Mouse (Mus musculus) embryonic facial prominence, embryonic 15.5 days (tissue): ENCODE measurements at regions not wholly inside any gene's neighbourhood (a gene's known extent, or its start where the extent isn't known, plus 50 kb on each side); places are given as distances from the start of the nearest gene placed in this dataset.

Experiments
- ATAC-seq: fragments of 200-750 bp; cut with Nextera tagmentation; 2 replicates; pipeline ENCODE4 v1.8.0; 2017; ENCODE audit warnings: low read depth, moderate TSS enrichment; ENCODE audit not compliant: insufficient number of reproducible peaks, low FRiP score, low TSS enrichment
- H3K27ac ChIP-seq: fragments of 300-500 bp; sonication (generic); replicated peaks from 2 replicates; pipeline ENCODE4 v1.5.1; 2015; ENCODE audit warnings: mild to moderate bottlenecking, inconsistent platforms
- H3K27me3 ChIP-seq: fragments of 300-500 bp; sonication (generic); 2 replicates; pipeline ENCODE4 v1.6.1; 2015; ENCODE audit warnings: inconsistent platforms
- H3K36me3 ChIP-seq: fragments of 300-500 bp; sonication (generic); 2 replicates; pipeline ENCODE4 v1.6.1; 2015; ENCODE audit warnings: mild to moderate bottlenecking, inconsistent platforms
- H3K4me1 ChIP-seq: fragments of 300-500 bp; sonication (generic); 2 replicates; pipeline ENCODE4 v1.6.1; 2015; ENCODE audit warnings: inconsistent platforms
- H3K4me2 ChIP-seq: fragments of 300-500 bp; sonication (generic); replicated peaks from 2 replicates; pipeline ENCODE4 v1.6.1; 2015; ENCODE audit warnings: mild to moderate bottlenecking, inconsistent platforms
- H3K4me3 ChIP-seq: fragments of 300-500 bp; sonication (generic); replicated peaks from 2 replicates; pipeline ENCODE4 v1.5.1; 2015; ENCODE audit warnings: mild to moderate bottlenecking, inconsistent platforms
- H3K9ac ChIP-seq: fragments of 300-500 bp; sonication (generic); 2 replicates; pipeline ENCODE4 v1.6.1; 2015; ENCODE audit warnings: inconsistent platforms
- H3K9me3 ChIP-seq: fragments of 300-500 bp; sonication (generic); replicated peaks from 2 replicates; pipeline ENCODE4 v1.6.1; 2016; ENCODE audit warnings: inconsistent platforms
- WGBS: fragments of 180-500 bp; shearing (Covaris S2); methylation state at CpG from one replicate; pipeline ENCODE4 v1.1.7; 2015; 5-methylcytosine and 5-hydroxymethylcytosine counted together

DNA sequence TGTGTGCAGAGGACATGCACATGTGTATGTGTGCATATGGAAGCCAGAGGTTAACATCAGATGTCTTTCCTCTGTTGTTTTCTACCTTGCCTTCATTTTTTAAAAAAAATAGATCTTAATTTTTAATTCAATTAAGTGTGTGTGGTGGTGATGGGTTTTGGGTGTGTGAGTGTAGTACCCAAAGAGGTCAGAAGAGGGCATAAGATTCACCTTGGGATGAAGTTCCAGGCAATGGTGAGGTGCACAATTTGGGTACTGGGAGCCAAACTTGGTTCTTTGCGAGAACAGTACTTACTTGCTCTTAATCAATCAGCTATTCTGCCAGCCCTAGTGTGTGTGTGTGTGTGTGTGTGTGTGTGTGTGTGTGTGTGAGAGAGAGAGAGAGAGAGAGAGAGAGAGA, 106.9 kb upstream of the Gli2 start:
- no peaks in the 10 kb centered on the region for H3K9me3 ChIP-seq
- no peak overlapping the region for H3K4me2 ChIP-seq
- H3K4me1 ChIP-seq: no peaks in the 10 kb centered on the region
- H3K27ac ChIP-seq: no peak overlapping the region
- no peaks in the 10 kb centered on the region for H3K36me3 ChIP-seq
- no peaks in the 10 kb centered on the region for H3K27me3 ChIP-seq
- no peak for ATAC-seq
- WGBS: 69% methylated on average over 1 of the region's 1 CpGs
- H3K9ac ChIP-seq: no peak overlapping the region
- H3K4me3 ChIP-seq: no peak overlapping the region

DNA sequence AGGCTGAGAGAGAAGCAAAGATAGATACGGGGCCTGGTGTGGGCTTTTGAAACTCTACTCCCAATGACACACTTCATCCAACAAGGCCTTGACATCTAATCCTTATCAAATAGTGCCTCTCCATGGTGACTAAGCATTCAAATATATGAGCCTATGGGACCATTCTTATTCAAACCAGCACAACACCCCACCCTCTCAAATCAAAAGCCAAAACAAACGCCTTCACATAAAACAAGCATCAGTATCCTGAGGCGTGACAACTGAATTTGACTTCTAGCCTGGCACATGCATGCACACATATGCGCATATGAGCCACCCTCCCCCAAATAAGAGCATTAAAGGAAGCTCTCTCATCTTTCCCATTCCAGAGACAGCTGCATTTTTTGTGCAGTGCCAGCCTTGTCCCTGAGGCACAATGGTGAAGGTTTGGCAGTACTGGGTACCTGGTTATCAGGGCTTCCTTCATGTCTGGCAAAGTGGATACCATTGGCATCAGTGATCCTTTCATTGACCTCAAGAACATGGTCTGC, 103.8 kb upstream of the Gli2 start:
- ATAC-seq: no peak
- no peaks in the 10 kb centered on the region for H3K9me3 ChIP-seq
- H3K4me3 ChIP-seq: no peak overlapping the region
- H3K27me3 ChIP-seq: no peaks in the 10 kb centered on the region
- no peak overlapping the region for H3K9ac ChIP-seq
- no peak overlapping the region for H3K27ac ChIP-seq
- no peaks in the 10 kb centered on the region for H3K36me3 ChIP-seq
- 71% methylated on average over 4 of the region's 4 CpGs for WGBS
- H3K4me1 ChIP-seq: no peaks in the 10 kb centered on the region
- no peak overlapping the region for H3K4me2 ChIP-seq

DNA sequence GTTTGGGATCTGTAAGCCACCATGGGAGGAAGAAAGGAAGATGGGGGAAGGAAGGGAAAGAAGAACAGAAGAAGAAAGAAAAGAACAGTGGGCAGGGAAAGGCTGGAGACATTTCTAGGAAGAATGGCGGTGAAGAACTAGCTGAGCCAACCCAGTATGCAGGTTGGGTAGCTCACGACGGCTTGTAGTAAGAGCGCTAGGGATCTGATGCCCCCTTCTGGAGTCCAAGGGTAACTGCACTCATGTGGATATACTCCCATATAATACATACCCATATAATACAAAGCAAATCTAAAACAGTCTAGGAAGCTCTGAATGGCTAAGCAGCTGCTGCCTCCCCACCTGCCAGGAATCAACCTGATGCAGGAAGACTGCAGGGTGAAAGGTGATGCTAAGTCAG, 100.2 kb upstream of the Gli2 start:
- Histone ChIP-seq H3K36me3 (no peaks in the 10 kb centered on the region), H3K27ac (no peak overlapping the region), H3K9me3 (no peaks in the 10 kb centered on the region), H3K4me1 (no peaks in the 10 kb centered on the region), H3K27me3 (no peaks in the 10 kb centered on the region), H3K4me2 (no peak overlapping the region), H3K4me3 (no peak overlapping the region), H3K9ac (no peak overlapping the region)
- ATAC-seq: no peak
- 96% methylated on average over 4 of the region's 4 CpGs for WGBS

DNA sequence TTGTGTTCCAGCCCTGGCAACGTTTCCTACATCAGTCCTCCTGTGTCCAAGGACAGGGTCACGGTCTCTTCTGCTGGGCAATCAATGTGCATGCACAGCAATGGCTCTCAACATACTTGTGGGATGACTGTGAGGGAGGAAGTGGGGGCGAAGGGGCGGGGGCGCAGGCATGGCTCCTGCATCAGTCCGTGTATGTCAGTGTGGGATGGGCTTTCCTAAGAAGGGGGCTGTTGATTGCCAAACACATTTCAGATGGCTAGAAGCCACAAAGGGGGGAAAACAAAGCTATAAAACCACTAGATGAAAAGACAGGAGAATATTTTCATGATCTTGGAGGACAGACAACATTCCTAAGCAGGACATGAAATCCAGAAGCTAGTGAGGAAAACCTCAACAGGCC, 99.4 kb upstream of the Gli2 start:
- Histone ChIP-seq H3K4me1 (no peaks in the 10 kb centered on the region), H3K9me3 (no peaks in the 10 kb centered on the region), H3K9ac (no peak overlapping the region), H3K27ac (no peak overlapping the region), H3K27me3 (no peaks in the 10 kb centered on the region), H3K4me2 (no peak overlapping the region), H3K36me3 (no peaks in the 10 kb centered on the region), H3K4me3 (no peak overlapping the region)
- ATAC-seq: no peak
- 69% methylated on average over 6 of the region's 6 CpGs for WGBS

DNA sequence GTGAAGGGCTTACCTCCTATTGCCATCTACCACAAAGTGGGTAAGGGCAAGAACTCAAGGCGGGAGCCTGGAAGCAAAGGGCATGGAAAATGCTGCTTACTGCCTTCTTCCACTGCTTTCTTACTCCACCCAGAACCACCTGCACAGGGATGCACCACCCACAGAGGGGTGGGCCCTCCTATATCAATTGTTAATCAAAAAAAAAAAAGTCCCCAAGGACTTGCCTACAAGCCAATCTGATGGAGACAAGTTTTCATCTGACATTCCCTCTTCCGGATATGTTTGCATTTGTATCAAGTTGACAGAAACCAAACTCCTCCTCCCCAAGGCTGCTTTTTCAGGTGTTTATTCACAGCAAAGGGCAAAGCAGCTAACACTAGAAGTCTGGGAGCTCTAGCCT, 94.1 kb upstream of the Gli2 start:
- H3K4me1 ChIP-seq: peaks cover 10% of the 10 kb centered on the region
- no peak overlapping the region for H3K4me2 ChIP-seq
- no peaks in the 10 kb centered on the region for H3K9me3 ChIP-seq
- H3K9ac ChIP-seq: no peak overlapping the region
- H3K27ac ChIP-seq: no peak overlapping the region
- no peaks in the 10 kb centered on the region for H3K27me3 ChIP-seq
- 74% methylated on average over 2 of the region's 2 CpGs for WGBS
- no peaks in the 10 kb centered on the region for H3K36me3 ChIP-seq
- no peak for ATAC-seq
- H3K4me3 ChIP-seq: no peak overlapping the region

DNA sequence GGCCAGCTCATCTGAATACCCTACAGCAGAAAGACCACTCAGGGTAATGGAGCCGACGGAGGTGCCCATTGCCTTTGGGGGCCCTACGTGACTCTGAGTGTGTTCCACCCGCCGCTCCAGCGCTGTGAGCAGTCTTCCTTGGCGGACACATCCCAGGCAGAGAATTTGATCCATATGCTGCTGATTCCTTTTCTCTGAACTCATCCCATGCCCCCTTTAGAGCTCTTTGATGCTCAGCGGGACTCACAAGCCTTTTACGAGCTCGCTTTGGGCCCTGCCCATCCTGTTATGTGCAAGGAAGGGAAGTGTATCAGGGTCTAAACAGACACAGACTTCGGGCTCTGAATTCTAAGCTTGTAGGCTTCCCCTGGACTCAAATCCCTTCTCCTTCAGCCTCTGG, 90.4 kb upstream of the Gli2 start:
- H3K27ac ChIP-seq: peak overlapping the region; percentile 78
- ATAC-seq: 0 out of 2 replicates have a peak, but pooled peaks have one; percentile 22
- H3K27me3 ChIP-seq: no peaks in the 10 kb centered on the region
- H3K9me3 ChIP-seq: no peaks in the 10 kb centered on the region
- 21% methylated on average over 11 of the region's 11 CpGs for WGBS
- H3K4me3 ChIP-seq: no peak overlapping the region
- no peak overlapping the region for H3K9ac ChIP-seq
- H3K4me1 ChIP-seq: peaks cover 10% of the 10 kb centered on the region
- H3K36me3 ChIP-seq: no peaks in the 10 kb centered on the region
- H3K4me2 ChIP-seq: 0 out of 2 replicates have a peak overlapping the region, but pooled peaks have one; percentile 8

DNA sequence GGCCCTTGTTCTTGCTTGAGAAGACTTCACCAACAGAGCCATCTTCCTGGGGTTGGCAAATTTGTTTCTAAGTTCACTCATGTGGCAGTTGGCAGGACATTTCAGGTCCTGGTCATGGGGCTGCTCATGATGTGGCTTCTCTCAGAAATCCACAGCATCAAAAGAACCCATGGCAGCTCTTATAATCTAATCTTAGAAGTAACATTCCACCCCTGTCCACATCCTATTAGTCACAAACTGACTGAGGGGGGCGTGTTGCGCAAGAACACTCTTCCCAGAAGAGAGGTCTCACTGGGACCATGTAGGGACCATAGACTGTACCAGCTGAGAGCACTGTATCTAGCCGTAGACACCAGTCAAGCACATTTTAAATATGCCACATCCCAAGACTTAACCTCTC, 75.6 kb upstream of the Gli2 start:
- Histone ChIP-seq H3K9me3 (no peaks in the 10 kb centered on the region), H3K27ac (no peak overlapping the region), H3K4me1 (no peaks in the 10 kb centered on the region), H3K27me3 (no peaks in the 10 kb centered on the region), H3K4me2 (no peak overlapping the region), H3K9ac (no peak overlapping the region), H3K36me3 (no peaks in the 10 kb centered on the region), H3K4me3 (no peak overlapping the region)
- ATAC-seq: no peak
- whole genome bisulfite sequencing: 97% methylated on average over 3 of the region's 3 CpGs

DNA sequence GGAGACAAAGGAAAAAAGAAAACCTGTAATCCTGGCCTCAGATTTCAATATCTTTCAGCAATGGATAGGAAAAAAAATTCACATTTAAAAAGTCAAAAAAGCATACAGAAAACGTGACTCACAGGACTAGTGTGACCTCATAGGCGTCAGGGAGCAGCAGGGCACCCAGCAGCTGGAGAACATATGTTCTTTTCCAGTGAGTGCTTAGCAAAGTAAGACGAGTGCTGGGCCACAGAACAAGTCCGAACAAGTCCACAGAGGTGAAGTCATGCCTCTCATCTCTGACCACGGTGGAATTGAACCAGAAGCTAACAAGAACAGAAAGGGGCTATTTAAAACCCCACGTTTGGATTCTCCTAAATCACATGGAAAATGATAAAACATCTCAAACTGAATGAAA, 72.1 kb upstream of the Gli2 start:
- Histone ChIP-seq H3K36me3 (no peaks in the 10 kb centered on the region), H3K9me3 (no peaks in the 10 kb centered on the region), H3K27ac (no peak overlapping the region), H3K4me1 (no peaks in the 10 kb centered on the region), H3K27me3 (no peaks in the 10 kb centered on the region), H3K9ac (no peak overlapping the region), H3K4me2 (no peak overlapping the region), H3K4me3 (no peak overlapping the region)
- no peak for ATAC-seq
- WGBS: 37% methylated on average over 6 of the region's 6 CpGs

DNA sequence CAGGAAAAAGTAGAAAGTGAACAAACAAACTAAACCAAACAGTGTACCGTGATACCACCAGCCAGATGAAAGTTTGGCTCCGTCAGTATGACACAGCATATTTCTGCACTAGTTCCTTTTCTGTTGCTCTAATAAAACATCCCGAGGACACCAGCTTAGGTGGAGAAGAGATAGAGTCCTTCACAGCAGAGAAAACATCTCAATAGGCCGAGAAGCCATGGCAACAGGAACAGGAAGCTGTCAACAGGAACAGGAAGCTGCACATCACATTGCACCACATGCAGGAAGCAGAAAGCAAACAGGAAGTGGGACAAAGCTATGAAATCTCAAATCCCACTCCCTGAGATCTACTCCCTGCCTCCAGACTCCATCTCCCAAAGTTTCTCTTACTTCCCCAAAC, 71.4 kb upstream of the Gli2 start:
- ATAC-seq: no peak
- Histone ChIP-seq H3K27me3 (no peaks in the 10 kb centered on the region), H3K27ac (no peak overlapping the region), H3K4me3 (no peak overlapping the region), H3K9me3 (no peaks in the 10 kb centered on the region), H3K36me3 (no peaks in the 10 kb centered on the region), H3K9ac (no peak overlapping the region), H3K4me2 (no peak overlapping the region), H3K4me1 (no peaks in the 10 kb centered on the region)
- WGBS: 83% methylated on average over 4 of the region's 4 CpGs

DNA sequence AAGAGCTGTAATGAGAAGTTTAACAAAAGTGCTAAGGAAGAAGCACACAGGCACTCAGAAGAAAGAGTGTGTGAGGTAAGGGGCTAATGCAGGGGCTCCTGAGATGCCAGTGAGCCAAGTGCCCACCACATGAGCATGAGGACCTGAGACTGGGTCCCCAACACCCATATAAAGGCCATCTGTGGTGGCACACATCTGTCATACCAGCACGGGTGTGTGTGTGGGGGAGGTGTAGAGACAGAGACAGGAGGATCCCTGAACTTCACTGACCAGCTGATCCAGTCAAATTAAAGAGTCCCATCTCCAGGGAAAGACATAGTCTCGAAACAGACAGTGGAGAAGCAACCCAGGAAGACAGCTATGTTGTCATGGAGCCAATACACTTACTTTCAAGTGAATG, 70.6 kb upstream of the Gli2 start:
- H3K9ac ChIP-seq: no peak overlapping the region
- no peaks in the 10 kb centered on the region for H3K9me3 ChIP-seq
- no peaks in the 10 kb centered on the region for H3K4me1 ChIP-seq
- no peak for ATAC-seq
- H3K27ac ChIP-seq: no peak overlapping the region
- no peaks in the 10 kb centered on the region for H3K36me3 ChIP-seq
- no peak overlapping the region for H3K4me3 ChIP-seq
- 79% methylated on average over 2 of the region's 2 CpGs for WGBS
- H3K4me2 ChIP-seq: no peak overlapping the region
- H3K27me3 ChIP-seq: no peaks in the 10 kb centered on the region

DNA sequence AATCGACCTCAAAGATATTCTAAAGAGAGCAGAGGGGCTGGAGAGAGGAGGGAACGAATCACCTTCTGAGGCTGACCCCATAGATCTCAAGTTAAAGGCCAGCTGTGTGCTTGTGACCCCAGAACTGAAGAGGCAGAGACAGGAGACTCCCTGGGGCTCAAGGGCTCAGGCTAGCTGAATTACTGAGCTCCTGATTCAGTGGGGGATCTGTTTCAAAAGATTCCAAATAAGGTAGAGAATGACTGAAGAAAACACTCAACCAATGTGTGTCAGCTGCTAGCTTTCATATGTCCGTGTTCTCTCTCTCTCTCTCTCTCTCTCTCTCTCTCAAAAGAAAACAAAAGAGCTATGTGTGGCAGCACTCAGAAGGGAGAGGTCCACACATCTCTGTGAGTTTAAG, 70.0 kb upstream of the Gli2 start:
- H3K36me3 ChIP-seq: no peaks in the 10 kb centered on the region
- H3K4me3 ChIP-seq: no peak overlapping the region
- H3K4me1 ChIP-seq: no peaks in the 10 kb centered on the region
- WGBS: 30% methylated on average over 3 of the region's 3 CpGs
- H3K9me3 ChIP-seq: no peaks in the 10 kb centered on the region
- no peak overlapping the region for H3K4me2 ChIP-seq
- ATAC-seq: no peak
- H3K27me3 ChIP-seq: no peaks in the 10 kb centered on the region
- no peak overlapping the region for H3K9ac ChIP-seq
- no peak overlapping the region for H3K27ac ChIP-seq

DNA sequence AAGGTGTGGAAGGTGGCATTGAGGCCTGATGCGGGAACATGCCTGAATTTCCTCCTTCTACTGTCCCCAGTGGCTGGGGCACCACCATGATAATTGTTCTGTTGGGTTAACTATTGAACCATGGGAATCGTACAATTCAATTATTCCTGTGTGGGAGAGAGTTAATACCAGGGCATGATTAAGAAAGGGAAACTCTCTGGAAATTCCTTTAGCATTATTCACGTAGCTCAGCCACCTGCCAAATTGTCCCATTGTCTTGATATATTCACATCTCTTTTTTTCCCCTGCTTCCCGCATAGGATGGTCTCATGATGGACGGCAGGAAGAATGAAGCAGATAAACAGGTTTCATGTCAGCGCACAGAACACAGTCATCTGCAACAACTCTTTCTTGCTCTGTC, 69.6 kb upstream of the Gli2 start:
- ATAC-seq: no peak
- H3K9me3 ChIP-seq: no peaks in the 10 kb centered on the region
- H3K4me3 ChIP-seq: no peak overlapping the region
- H3K36me3 ChIP-seq: no peaks in the 10 kb centered on the region
- no peak overlapping the region for H3K27ac ChIP-seq
- no peaks in the 10 kb centered on the region for H3K4me1 ChIP-seq
- no peaks in the 10 kb centered on the region for H3K27me3 ChIP-seq
- WGBS: 56% methylated on average over 6 of the region's 6 CpGs
- H3K4me2 ChIP-seq: no peak overlapping the region
- H3K9ac ChIP-seq: no peak overlapping the region
